Mouse (Mus musculus) T-cell, adult 2 months (primary cell): ENCODE results near the gene B4galt3.
"Not testable (repeated sequence)": the region's sequence is repeated elsewhere in the genome, so short reads cannot be mapped to it uniquely, and the experiment has no call there.

Source experiments
- DNase-seq: peaks from one replicate; pipeline ENCODE4 v3.0.0; 2022; ENCODE audit warnings: low spot score

Gene B4galt3

DNA sequence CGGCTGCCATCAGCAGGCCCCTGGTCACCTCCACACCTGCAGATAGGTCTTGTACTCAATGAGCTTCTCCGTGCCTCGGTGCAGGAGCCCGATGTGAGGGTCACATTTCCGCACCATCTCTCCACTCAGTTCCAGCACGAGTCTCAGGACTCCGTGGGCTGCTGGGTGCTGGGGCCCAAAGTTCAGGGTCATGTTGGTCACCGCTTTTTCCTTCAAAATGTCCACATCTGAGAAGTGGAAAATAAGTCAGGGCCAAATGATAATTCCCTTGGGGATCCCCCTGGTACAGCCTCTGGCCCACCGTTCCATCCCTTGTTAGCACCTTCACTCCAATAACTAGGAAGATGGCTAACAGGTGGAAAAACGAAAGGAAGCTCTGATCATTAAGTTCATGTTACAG lies 29.2 kb upstream of the B4galt3 start:
- DNase-seq: no peak

DNA sequence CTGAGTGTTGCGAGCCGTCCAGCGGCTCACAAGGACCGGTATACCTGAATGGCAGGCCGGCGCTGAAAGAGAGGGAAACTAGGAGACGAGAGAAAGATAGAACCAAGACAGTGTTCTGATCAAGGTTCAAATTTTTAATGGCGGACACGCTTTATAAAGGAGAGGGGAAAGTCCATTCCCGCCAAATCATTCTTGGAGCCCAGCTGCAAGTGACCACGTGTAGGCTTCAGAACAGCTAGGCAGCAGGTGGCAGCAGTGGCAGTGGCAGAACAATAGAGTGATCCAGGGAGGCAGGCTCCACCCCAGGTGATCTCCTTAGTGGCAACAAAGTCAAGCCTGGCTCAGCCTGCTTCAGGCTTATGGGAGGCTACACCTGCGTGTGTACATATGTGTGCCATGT lies 28.2 kb upstream of the B4galt3 start:
- DNase-seq: not testable (repeated sequence)

DNA sequence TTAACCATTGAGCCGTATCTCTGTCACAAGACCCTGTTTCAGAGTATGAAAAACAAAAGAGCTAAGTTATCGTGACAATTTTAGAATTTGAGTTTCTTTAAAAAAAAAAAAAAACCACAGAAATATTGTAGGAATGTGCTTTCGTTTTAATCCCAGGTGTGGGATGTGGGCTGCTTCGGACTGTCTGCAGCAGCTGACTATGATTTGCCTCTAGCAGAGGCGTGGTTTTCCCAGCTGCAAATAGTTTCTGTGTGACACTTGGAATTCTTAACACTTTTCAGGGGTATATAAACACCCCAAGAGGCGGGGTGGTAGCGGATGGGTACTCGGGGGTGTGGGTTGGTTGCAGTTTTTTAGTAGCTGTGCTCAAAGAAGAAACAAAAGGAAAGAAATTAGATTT lies 24.8 kb upstream of the B4galt3 start:
- DNase-seq: no peak

DNA sequence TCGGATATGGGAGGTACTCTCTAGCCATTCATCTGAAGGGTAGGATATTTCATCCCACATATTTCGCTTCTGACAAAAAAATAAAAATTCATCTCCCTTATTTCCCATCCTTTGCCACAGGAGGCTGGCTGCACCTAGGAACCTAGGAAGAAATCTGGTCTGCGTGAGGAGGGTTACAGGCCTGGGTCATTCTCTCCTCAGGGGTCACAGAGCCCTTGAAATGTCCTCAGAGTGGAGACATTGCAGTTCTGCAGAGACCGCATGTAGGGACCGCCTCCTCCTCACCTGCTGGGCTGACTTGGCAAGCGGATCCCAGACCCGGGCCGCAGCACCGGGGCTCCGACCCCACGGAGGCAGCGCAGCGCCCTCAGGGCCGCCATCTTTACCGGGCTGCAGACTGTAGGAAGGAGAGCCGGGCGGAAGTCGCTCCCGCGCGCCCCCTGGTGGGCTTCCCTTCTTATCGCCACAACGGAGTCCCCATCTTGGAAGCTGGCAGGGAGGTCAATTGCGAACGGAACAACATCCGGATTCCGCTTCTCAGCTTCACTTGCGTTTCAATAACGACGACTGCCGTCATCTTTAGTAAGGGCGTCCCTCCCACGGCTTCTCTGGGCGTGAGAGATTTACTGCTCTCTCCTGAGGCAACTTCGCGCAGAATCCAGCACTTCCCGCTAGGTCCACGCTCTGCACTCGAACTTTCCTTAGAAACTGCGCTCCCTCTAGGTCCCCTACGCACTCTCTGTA lies 23.2 kb upstream of the B4galt3 start:
- peak; percentile 98 for DNase-seq

DNA sequence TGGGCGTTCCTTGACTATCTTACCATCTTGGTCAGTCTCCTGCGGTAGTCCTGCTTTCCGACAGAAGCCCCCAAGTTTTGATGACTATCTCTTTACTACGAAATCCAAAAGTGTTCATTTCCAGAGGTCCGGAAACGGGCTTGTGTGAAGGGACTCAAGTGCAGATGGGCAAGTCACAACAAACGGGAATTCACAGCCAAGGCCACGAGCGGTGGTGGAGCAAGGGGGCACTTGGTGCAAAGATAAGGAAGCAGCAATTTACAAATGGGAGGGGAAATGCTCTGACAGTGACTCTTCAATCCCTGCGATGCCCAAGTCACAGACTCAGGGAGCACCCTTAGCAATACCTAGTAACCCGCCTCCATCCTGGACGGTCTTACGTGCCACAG lies 22.7 kb upstream of the B4galt3 start:
- DNase-seq: no peak

DNA sequence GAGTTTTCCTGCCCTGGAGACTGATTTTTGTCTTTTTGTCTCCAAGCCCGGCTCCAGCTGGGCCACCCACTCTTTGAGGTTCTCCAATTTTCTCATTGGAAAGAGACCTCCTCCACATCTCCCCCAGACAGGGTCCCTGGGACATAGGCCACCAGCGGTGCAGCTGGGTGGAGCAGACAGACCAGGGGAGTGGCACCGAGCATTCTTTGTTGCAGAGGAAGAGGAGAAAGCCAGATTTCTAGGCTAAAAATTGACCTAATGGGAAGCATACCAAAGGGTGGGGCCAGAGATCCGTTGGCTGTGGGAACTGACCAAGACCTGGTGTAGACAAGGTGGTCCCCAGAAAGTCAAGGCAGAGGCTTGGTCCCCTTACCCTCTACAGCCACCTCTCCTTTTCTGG lies 22.2 kb upstream of the B4galt3 start:
- no peak for DNase-seq

DNA sequence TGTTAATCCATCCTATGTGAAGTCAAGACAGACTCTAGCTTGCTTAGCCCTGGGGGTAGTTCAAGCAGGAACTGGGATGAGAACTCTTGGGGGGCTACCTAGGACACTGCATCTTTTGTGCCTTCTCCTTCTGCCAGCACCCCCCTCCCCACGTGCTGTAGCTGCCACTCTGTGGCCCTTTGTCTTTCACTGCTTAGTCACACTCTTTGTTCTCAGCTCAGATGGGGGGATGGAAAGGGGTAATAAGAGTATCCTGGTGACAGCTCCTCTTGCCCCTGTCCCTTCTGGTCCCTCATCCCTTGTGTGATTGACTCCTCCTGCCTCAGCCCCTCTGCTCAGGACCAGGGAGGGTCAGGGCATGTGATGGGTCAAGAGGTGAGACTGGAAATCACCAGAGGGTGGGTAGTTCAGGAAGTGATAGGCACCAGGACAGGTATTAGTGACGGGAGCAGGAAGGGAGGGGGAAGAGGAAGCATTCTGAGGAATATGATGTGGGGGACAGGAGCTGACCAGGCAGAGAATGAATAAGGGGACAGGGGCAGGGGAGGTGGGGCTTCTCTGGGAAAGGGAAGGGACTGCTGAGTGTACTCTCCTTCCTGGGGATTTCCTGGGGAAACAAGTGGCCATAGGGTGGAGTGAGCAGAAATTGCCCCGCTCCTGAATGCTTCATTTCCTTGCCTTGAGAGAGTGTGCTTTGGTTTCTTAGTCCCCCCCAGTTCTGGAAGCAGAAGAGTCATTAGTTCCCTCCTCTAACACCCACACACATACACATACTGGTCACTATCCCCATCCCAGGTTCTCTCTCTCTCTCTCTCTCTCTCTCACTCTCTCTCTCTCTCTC lies 21.5 kb upstream of the B4galt3 start:
- no peak for DNase-seq

DNA sequence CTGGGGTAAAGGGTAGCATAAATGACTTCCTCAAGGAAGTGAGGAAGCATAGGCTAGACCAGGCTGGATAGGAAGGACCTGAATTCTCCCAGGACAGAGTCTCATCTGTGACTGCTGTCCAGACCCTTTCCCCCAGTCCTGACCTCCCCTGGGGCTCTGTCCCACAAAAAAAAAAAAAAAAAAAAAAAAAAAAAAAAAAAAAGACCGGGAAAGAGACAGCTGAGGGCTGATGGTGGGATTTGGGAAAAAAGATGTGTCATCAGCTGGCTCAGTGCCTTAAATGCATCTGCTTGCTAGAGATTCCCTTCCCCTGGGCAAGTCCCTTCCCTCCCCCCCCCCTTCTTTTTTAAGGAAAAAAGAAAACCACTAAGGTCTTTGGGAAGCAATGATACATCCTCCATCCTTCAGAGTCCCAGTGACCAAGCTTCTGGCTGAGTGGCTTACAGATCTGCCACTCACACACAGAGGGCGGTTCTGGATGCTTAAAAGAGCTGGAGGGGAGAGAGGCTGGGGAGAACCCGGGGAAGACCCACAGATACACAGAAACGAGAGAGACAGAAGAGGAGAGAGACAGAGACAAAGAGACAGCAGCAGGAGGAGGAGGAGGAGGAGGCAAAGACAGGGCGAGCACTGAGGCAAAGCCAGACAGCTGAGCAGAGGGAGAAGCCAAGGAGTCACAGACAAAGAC lies 20.1 kb upstream of the B4galt3 start, which contains the start of gene Adamts4:
Adamts4 (plus strand) TSS at position 509 of the 688 bp plus-strand sequence.
- no peak for DNase-seq

DNA sequence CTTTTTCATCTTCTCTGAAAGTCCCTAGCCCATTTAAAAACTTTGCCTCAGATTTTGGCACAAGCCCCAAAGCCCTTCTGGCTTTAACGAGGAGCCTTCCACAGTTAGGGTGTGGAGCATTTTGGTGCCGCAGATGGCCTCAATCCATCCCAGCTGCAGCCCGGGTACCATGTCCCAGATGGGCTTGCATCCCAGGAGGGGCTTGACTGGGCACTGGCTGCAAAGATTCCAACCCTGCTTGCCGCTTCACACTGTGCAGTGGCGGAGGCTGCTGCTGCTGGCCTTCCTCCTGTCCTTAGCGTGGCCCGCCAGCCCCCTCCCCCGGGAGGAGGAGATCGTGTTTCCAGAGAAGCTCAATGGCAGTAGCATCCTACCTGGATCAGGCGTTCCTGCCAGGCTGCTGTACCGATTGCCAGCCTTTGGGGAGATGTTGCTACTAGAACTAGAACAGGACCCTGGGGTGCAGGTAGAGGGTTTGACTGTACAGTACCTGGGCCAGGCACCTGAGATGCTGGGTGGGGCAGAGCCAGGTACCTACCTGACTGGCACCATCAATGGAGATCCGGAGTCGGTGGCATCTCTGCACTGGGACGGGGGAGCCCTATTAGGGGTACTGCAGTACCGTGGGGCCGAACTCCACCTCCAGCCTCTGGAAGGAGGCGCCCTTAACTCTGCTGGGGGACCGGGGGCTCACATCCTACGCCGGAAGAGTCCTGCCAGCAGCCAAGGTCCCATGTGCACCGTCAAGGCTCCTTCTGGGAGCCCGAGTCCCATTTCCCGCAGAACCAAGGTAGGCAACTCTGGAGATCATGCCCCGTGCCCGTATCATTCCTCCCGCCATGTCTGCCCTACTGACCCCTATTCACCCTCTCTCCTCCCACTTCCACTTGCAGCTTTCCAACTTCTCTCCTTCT lies 19.2 kb upstream of the B4galt3 start, which contains the start of gene Ndufs2:
Ndufs2 (minus strand) TSS at position 709 of the 914 bp plus-strand sequence.
- no peak for DNase-seq

DNA sequence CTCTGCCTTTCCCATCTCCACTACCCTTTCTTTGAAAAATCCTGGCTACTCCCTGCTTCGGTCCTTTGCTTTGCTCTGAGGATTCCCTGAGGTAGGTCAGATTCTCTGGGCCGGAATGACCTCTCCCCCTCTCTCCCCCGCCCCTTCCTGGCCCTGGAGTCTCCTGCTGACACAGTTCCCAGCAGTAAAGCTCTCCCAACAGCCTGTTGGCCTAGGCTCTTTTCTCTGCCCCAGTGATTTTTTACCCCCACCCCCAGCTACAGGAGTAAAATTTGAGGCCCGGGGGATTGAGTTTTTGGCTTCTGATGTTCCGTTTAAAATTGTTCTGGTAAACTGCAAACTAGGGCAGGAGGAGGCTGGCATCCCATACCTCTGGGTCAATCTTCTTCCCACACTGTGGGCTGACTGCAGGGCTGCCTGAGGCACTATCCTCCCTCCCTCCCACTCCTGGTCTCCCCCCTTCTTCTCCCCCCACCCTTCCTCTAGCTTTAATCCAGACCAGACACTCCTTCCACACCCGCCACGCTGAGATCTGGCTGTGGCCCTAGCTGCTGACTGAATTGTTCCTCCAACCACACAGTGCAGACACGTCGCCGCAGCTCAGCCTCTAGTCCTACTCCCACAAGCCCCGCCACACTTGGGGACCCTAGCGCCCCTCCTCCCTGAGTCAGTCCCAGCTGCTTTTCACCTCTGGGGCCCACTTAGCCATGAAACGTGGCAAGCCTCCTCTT lies 18.4 kb upstream of the B4galt3 start:
- no peak for DNase-seq

DNA sequence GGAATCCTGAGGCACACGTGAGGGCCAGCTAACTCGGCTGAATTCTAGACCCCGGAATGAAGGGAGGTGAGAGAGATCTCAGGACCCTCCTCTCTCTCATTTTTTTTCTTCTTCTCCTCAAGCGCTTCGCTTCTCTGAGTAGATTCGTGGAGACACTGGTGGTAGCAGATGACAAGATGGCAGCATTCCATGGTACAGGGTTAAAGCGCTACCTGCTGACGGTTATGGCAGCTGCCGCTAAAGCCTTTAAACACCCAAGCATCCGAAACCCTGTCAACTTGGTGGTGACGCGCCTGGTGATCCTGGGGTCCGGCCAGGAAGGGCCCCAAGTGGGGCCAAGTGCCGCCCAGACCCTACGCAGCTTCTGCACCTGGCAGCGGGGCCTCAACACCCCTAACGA lies 17.7 kb upstream of the B4galt3 start:
- no peak for DNase-seq

DNA sequence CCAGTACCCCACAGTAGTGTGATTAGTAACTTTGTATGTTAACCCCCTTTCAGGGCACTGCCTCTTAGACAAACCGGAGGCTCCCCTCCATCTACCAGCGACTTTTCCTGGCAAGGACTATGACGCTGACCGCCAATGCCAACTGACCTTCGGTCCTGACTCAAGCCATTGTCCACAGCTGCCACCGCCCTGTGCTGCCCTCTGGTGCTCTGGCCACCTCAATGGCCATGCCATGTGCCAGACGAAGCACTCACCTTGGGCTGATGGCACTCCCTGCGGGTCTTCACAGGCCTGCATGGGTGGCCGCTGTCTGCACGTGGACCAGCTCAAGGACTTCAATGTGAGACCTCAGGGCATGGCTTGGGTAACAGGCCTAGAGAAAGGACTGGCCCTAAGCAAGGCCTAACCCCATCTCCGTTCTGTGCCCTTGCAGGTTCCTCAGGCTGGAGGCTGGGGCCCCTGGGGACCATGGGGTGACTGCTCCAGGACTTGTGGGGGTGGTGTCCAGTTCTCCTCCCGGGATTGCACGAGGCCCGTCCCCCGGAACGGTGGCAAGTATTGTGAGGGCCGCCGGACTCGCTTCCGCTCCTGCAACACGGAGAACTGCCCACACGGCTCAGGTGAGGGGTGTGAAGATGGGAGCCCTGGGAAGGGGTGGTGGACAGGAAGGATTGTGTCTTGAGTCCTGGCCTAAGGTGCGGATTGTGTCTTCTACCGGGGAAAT lies 13.9 kb upstream of the B4galt3 start:
- DNase-seq: no peak

DNA sequence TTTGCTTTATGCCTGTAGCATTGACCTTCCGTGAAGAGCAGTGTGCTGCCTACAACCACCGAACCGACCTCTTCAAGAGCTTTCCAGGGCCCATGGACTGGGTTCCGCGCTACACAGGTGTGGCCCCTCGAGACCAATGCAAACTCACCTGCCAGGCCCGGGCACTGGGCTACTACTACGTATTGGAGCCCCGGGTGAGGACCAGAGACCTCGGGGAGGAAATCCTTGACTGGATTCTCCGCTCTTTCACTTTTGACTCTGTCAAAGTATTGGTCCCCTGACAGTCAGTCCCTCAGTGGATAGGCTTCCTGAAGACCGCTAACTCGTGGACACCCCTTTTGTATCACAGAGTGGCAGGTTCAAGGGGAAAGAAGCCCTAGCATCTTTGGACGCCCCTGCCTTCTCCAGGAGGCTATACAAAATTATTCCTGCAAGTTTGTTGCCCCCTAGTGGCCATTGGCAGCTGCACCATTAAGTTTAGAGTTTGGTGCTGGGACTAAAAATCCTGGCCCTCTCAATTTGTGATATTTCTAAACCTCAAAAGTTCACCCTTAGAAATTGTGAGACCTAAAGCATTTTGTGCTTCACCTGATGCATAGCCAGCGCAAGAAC lies 13.1 kb upstream of the B4galt3 start:
- DNase-seq: peak; percentile 58

DNA sequence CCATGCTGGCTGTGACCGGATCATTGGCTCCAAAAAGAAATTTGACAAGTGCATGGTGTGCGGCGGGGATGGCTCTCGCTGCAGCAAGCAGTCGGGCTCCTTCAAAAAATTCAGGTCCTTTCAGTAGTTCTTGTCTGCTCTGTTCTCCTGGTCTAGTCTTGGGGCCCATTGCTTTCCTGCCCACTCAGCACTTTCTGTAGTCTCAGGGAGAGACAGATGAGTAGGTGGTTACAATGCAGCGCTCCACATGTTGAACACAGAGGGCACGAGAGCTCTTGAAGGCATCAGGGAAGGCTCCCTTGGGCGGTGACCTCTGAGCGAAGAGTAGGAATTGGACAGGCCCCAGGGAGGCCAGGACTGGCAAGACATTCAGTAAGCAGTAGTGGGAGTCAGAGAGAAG lies 12.3 kb upstream of the B4galt3 start:
- no peak for DNase-seq

DNA sequence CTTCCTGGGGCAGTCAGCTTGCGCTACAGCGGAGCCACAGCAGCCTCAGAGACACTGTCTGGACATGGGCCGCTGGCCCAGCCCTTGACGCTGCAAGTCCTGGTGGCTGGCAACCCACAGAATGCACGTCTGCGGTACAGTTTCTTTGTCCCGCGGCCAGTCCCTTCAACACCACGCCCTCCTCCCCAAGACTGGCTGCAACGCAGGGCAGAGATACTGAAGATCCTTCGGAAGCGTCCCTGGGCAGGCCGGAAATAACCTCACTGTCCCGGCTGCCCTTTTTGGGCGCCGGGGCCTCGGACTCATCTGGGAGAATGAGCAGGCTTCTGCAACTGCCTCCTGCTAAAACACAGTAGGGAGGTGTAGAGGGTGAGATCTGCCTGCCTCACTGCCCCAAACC lies 11.2 kb upstream of the B4galt3 start:
- no peak for DNase-seq

DNA sequence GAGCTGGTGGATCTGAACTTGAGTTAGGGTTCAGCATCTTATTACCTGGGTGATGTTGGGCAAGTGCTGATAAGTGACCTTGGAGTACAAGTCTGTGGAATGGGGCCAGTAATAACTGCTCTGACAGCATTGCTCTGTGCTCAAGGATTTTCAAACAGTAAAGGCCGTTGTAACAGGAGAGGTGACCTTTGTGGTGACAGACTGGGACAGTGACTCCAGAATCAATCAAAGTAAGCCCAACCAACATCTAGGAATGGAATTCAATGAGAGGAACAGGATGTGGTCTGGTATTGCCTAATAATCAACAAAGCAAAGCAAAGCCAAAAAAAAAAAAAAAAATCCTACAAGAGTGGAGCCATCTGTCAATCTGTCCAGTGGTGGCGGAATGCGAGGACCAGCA lies 9.8 kb upstream of the B4galt3 start:
- no peak for DNase-seq

DNA sequence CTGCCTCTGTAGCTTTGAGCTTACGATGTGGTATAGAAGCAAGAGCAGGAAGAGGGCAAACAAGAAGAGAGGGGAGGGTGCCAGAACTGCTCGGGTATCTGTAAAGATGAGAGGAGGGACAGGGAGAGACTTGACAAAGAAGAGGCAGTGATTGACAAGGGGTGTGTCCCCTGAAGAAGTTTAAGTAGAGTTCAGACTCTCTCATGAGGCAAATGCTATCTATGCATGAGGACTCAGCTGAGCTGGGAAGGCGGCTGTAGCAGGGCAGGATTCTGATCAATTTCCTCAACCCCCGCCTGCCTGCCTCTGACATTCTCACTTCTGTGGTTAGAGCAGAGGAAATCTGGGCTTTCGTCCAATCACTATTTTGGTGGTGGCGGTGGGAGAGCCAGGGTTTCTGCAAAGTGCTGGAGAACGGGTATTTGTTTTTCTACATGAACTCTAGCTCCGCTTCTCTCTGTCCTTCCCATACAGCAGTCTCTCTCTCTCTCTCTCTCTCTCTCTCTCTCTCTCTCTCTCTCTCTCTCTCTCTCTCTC lies 7.5 kb upstream of the B4galt3 start:
- DNase-seq: peak; percentile 64

DNA sequence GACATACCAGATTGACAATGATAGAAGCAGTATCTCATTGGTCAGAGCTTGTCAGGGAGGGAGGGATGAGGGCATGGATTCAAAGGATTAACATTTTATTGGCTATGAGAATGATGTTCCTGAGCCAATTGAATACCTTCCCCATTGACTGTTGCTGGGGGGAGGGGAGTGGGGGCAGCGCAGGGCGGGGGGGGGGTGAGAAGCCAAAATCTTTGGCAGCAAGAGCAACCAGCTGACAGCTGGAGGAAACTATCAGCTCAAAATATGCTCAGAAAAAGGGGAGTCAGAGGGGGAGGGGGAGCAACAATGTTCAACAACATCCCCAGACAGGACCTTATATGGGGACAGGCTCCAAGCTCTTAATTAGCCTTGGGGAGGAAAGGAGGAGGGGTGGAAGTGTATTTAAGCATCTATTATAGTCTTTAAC lies 6.9 kb upstream of the B4galt3 start:
- no peak for DNase-seq

DNA sequence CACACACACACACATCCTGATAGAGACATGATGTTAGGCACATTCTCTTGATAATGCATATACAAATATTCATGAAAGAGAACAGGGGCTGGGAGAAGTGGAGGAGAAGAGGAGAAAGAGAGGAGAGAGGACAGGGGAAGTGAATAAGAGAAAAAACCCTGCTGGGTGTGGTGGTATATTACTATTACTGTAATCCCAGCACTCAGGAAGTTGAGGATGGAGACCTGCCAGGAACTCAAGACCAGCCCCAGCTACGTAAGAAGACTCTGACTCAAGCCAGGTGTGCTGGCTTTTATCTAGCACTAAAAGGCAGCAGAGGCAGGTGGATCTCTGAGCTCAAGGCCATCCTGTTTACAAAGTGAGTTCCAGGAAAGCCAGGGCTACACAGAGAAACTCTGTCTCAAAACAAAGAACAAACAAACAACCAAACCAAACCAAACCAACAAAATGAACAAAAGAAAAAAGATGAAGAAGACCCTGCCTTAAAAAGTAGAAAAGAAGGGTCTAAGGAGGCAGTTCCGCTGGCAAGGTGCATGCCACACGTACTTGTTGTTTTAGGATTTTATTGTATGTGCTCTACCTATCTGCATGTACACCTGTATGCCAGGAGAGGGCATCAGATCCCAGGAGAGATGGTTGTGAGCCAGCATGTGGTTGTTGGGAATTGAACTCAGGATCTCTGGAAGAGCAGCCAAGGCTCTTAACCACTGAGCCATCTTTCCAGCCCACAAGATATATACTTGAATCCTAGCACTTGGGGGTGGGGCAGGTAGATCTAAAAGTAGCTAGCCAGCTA lies 6.3 kb upstream of the B4galt3 start:
- DNase-seq: no peak
